Mouse (Mus musculus) c-Kit-positive CD71-positive TER-119-negative erythroid progenitor cells, embryonic 14.5 days (primary cell): ENCODE measurements around the gene Snapc2.

Experiments
- DNase-seq: peaks from one replicate; pipeline ENCODE4 v3.0.0-alpha.2; 2013; ENCODE audit warnings: low read depth

The Snapc2 gene

DNA sequence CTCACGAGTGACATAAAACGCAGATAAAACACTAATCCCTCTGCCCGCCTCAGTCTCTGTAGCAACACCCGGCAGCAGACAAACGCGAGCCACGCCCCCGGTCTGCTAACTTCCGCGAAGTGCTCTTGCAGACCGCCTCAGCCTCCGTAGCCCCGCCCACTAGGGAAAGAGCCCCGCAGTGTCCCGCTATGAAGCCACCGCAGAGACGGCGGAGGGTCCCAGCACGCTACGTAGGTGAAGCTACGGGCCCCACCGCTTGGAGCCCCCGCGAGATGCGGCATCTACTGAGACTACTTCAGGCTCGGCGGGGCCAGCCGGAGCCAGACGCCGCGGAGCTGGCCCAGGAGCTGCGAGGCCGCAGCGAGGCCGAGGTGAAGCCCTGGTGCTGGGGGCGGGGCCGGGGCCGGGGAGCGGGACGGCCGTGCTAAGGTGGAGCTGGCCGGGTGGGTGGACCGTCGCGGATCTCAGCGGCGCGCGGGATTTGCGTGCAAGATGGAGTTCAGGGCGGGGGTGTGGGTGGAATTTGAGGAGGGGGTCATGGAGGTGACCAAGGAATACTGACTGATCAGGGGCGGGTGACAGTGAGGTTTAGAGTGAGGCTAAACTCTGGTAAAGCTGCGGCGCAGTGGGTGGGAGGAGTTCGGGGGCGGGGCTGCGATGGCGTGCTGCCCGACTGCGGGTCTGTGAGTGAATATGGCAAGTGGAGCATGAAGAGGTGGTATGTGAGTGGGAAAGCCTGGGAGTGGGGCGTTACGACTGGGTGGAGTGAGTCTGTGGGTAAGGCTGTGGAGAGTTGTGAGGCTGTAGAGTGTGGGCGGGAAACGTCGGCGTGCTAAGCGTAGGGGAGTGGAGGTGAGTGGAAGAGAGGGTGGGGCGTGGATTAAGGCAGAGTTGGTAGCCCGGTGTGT is at the start of gene Snapc2:
Gene Snapc2, plus strand, starts transcription at position 147 of the 908 bp plus-strand sequence.
- DNase-seq, result peak; percentile 94

DNA sequence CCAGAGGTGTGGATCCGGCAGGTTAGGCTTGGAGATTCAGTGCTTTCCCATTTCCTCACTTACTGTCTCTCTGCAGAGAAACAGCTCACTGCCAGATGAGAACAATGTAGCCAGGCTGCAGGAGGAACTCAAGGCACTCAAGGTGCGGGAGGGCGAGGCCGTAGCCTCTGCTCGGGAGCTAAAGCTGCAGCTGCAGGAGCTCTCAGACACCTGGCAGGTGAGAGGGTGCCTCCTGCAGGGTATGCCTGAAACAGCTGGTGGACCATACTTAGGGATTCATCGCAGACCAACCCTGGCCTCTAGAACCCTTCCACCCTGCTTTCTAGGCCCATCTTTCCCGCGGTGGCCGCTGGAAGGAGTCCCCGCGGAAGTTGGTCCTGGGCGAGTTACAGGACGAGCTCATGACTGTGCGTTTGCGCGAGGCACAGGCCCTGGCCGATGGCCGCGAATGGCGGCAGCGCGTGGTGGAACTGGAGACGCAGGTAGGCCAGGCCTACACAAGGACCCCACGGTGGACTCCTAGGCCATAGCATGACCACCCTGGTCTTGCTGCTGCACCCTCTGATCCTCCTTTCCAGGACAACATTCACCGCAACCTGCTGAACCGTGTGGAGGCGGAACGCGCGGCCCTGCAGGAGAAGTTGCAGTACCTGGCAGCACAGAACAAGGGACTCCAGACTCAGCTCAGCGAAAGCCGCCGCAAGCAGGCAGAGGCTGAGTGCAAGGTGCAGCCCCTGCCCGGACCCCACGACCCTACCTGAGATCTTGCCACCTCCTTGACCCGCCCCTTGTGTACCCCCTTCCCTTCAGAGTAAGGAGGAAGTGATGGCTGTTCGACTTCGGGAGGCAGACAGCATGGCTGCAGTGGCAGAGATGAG is 47.4 kb upstream of the Snapc2 start:
- no peak for DNase-seq

DNA sequence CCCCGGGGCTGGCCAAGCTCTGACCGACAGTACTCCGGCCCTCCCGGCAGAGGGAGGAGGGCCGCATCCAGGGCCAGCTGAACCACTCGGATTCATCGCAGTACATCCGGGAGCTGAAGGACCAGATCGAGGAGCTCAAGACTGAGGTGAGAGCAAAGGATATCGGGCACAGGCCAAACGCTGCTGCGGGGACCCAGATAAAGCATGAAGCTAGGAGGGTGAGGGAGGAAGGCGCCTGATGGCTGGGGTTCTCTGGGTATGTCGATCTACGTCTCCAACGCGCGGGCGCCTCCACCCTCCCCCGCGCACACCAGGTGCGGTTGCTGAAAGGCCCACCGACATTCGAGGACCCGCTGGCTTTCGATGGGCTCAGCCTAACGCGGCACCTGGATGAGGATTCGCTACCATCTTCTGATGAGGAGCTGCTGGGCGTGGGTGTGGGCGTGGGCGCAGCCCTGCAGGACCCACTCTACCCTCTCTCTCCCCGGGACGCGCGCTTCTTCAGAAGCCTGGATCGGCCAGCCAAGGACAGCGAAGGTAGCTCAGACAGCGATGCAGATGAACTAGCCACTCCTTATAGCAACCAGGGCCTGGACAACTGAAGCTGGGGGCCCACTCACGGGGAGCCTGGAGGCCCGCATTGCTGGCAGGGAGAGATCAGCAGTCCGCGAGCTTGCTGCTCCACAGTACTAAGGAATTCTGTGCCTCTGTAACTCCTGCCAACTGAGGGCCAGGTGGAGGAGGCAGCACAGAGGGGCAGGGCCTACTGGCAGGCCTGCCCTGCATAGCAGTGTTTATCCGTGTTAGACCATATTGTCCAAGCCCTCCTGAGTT is 46.5 kb upstream of the Snapc2 start:
- no peak for DNase-seq

DNA sequence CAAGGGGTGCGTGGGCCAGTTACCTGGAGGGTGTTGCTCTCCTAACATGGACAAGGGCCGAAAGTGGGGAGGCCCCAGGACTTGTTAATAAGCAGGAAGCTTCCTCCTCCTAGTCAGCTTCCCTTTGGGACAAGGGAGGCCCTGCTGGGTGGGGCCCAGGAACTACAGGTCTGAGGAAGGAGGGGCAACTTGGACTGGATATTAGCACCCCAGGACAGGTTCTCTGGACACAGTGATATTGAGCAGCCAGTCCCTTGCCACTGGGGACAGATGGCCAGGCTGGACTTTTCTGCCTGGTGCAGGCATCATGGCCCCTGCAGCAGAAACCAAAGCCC is 45.9 kb upstream of the Snapc2 start:
- no peak for DNase-seq

DNA sequence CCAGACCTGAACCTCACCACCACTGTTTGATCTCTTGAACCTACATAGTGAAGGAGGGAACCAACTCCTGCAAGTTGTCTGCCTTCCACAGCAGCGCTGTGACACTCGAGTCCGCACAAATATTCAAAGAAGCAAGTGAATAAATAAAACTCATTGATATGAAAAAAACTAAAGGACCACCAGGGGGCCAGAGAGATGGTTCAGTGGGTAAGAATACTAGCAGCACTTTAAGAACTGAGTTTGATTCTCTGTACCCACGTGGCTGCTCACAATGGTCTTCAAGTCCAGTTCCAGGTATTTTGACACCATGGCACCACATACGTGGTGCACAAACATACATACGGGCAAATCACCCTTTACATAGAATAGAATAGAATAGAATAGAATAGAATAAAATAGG is 41.8 kb upstream of the Snapc2 start:
- DNase-seq, result no peak

DNA sequence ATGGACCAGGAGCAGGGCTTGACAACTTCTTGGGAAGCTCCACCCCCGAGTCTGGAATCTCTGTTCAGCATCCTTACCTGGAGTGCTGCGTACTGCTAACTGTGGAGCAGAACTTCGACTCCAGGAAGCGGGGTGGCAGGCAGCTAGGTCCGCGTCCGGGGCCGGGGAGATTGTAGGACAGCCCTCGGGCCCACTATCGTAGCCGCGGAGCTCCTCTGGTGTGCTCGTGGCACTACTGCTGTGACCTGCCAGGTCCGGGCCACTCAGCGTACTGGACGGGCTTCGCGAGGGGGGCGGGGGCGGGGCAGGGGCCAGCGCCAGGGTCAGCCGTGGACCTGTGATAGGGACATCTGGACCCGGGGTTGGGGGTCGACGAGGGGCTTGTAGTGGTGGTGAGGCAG is 40.1 kb upstream of the Snapc2 start:
- no peak for DNase-seq

DNA sequence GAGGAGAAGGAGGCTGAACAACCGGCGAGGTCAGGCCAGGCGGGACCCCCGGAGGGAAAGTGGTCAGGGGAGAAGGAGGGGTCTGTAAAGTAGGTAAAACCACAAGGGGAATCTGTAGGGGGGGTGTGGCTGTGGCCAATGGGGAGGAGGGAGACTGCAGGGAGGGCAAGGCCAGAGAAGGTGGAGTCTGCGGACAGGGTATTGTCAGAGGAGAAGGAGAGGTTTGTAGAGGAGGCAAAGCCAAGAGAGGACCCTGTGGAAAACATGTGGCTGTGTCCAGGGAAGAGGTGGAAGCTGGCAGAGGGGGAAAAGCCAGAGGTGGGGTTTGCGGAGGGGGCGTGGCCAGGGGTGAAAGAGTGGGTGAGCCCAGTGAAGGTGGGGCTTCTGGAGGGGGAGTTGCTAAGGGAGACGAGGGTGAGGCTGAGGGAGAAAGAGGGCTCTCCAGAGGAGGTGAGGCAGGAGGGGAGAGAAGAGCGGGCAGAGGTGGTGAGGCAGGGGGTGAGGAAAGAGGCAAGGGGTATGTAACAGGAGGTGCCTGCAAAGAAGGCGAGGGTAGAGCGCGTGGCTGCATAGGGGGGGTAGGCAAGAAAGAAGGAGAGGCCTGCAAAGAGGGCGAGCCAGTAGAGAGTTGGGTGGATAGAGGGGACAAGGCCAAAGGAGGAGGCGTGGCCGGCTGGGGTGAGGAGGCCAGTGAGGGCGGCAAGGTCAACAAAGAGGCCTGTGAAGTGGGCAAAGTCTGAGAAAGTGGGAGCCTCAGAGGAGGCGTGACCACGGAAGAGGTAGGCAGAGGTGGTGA is 39.5 kb upstream of the Snapc2 start:
- no peak for DNase-seq

DNA sequence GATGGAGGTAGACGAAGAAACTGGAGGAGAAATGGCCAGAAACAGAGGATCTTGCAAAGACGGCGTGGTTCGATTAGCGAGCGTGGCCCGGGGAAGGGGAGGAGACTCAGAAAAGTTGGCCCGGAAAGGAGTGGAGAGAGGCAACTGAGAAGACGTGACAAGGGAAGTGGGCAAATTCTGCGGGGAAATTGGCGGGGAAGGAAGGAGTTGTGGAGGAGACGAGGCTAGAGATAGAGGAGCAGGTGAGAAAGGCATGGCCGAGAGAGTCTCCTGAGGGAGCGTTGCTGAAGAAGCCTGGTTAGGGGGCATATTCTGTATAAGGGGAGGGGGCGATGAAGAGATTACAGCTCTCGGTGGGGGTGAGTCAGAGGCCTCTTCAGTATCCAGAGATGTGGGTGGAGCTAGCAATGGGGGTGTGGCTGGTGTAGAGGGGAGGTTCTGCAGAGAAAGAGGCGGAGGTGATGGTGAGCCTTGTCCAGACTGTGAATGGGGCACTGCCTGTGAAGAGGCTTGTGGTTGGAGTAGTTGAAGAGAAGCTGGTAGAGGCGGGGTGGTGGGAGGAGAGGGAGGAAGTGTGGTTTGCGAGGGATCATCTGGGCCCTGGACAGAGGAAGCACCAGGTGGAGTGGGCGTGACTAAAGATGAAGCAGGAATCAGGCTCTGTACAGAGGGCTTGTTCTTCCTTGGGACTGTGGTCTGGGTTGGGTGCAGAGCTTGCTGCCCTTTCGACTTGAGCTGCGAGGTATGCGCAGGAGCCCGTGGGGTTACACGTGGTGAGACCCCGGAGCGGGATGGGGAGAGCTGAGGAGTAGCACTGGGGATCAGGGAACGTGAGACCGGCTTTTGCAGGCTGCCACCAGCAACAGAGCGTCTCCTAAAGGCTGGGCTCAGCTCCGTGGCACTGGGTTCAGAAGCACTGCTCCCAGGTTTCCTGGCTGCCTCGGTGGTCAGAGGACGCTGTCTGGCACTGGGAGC is 38.6 kb upstream of the Snapc2 start:
- peak; percentile 50 for DNase-seq

DNA sequence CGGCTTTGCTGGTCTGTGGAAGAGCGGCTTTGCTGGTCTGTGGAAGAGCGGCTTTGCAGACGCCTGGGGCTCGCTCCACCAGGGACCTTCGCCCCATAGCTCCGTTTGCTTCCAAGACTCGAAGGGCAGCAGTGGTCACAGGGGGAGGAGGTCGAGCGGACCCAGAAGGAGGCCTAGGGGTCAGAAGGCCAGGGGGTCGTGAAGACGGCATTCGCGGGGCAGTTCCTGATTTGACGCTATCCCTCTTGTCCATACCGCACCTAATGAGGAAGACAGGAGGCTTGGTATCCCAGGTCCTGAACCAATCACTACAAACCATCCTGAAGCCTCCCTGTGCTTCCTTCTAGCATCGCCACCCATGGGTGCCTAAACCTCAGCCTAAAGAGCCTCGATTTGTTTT is 36.6 kb upstream of the Snapc2 start:
- DNase-seq, result no peak

DNA sequence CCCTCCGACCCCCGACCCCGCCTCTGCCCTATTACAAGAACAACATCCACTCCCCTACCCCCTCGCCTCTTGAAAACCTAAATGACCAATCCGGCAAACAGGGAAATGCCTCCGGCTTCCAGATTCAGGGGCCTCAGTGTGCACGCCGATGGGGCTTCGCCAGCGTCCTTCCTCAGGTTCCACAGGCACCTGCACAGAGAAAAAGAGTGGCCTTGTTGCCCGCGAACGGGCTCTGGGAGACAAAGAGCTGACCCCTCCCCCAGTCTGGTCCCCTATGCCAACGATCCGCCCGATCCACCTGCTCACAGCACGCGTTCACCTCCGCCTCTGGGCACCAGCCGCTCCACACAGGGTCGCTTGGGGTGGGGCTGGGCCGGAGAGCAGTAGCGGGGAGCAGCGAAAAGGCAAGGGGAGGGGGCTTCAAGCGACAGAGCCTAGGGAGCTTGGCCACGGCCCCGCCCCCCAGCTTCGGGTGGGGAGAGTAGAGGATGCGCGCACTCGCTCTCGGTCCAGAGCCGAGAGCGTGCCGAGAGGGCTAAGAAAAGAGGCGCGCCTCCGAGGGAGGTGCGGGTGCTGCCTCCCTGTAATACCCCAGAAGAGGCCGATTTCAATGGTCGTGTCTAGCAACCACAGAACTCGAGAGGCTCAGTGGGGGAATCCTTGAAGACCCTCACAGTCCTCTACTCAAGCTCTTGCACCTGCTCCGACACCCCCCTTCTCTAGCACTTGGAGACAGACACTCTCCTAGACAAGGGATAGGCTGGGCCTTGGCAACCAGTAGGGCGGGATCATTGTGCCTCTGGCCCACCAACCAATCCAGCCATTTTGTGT is 35.9 kb upstream of the Snapc2 start, which contains the start of gene Prr36:
Gene Prr36, minus strand, starts transcription at position 669 of the 831 bp plus-strand sequence.
- DNase-seq, result no peak

DNA sequence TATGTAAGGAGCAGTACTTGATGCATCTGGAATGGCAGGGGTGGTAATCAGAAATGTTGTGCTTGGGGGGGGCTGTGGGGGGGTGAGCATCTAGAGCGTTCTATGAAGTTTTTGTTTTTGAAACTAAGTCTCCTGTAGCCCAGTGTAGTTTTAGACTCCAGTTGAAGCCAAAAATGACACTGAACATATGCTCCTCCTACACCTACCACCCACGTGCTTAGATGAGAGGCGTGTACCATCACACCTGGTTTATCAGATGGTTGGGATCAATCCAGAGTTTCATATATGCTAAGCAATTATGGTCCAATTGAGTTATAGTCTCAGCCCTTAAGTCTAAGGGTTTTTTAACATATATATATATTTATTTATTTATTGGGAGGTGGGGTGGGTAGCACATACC is 33.3 kb upstream of the Snapc2 start:
- DNase-seq, result no peak

DNA sequence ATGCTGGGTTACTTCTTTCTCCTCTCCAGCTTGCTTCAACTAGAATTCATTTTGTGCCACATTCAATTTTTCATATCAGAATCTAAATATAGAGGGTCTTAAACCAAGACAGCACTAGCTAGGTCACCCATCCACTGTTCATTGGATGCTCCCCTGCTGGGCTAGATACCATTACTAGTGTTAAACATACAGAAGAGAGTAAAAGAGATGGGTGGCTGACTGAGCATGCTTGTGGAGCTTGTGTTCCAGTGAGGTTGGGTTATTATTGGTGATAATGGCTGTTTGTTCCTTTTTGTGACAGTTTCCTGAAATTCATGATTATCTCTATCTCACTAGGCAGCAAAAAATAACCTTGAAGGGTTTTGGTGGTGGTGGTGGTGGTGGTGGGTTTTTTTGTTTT is 30.8 kb upstream of the Snapc2 start:
- no peak for DNase-seq

DNA sequence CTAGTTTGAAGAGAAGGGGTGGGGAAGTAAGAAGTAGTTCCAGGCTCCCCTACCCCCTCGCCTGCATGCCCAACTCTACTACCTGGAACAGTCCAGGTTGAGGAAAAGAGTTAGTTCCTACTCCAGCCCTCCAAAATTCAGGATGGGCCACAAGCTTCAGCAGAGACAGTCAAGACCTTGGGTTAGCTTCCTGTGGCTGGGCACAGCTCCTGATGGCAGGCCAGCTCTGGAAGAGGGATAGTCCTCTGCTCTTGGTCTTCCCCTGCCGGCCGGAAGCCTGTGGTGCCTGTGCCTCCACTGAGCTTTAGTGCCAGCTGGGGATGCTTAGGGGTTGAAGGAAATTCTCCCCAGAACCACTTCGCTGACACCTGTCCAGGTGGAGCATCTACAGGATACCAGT is 26.6 kb upstream of the Snapc2 start:
- no peak for DNase-seq

DNA sequence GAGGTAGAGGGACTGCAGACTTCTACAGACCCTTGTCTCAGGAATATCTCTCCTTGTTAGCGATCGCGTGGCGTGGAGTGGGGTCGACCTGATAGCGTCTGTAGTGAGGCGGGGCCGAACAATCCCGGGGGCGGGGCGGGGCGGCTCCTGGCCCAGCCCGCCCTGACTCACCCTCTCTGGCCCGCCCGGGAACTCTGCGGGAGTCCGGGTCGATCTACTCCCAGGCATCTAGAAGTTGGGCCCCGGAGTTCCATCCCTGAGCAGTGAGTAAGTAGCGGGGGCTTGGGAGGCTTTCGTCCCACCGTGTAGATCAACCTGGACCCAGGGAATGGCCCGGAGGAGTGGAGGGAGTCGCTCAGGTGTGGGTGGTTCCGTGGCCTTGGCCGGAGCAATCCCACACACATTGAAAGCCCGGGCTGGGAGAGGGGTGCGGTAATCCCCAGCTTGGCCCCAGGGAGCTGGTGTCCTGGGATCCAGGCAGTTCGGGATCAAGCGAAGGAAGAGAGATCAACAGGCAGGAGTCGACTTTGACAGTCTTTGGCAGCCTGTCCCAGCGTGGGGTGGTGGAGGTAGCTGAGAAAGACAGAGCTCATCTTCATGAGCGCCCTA is 26.0 kb upstream of the Snapc2 start, which contains the start of gene Lrrc8e:
Gene Lrrc8e, plus strand, starts transcription at position 89 of the 609 bp plus-strand sequence.
- DNase-seq, result no peak

DNA sequence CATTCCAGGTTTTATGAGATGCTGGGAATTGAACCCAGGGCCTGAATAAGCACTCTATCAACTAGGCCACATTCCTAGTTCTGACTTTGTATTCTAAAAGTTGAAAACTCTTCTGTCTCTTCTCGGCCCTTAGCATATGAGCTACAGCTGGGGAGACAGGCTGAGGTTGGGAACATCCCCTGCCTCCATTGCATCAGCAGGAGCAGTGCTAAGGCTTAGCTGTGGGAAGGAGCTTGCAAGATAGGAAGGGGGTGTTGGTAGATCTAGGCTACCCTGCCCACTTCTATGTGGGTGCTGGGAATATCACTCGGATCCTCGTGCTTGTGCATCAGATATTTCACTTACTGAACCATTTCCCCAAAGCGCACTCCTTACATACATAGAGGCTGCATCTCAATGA is 25.0 kb upstream of the Snapc2 start:
- no peak for DNase-seq

DNA sequence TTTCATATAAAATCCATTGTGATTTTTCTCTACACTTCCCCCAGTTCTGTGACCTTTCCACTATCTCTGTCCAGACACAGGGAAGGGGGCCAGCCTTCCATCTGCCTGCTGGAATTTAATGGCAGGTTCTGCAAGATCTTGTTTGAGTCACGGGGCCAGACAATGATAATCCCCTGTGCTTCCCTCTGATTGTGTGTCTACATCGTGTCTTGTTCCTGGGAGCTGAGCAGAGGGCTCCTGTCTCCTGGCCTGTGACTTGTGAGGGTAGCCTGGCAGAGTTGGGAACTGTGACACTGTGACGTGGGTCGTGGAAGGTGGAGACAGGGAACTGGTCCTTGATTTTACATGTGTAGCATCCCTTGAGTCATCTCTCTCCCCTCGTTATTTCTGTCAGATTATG is 23.1 kb upstream of the Snapc2 start:
- DNase-seq, result no peak

DNA sequence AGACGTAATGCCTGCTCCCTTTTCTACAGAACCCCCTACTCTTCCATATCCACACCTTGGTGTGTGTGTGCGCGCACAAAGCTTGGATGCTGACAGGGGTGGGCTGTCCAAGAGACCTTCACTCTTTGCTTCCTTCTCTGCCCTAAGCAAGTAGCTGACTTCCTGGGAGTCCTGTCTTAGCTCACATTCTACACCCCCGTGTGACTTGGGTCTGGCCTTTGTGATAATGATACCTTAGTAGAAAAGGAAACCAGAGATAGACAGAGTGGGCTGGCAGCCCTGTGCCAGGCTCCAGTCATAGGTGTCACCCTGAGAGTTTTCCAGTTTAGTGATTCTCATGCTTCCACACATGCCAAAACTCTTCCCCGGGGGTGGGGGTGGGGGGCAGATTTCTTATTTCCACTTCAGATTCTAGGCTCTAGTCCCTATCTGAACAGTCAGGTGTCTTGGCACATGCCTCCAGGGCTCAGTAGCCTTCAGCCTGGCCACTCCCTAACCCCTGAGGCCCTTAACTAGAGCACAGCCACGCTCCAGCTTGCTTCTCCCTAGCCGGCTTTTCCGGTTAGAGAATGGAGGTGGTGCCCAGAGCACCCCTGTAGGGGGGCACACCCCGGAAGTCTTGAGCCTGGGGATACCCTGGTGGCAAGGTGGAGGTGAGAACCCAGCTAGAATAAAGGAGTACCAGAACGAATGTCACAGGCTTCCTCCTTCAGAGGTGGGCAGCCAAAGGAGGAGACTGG is 22.1 kb upstream of the Snapc2 start:
- DNase-seq, result no peak
